Mouse (Mus musculus): ENCODE data around the gene Zfp386.

The Zfp386 gene

DNA sequence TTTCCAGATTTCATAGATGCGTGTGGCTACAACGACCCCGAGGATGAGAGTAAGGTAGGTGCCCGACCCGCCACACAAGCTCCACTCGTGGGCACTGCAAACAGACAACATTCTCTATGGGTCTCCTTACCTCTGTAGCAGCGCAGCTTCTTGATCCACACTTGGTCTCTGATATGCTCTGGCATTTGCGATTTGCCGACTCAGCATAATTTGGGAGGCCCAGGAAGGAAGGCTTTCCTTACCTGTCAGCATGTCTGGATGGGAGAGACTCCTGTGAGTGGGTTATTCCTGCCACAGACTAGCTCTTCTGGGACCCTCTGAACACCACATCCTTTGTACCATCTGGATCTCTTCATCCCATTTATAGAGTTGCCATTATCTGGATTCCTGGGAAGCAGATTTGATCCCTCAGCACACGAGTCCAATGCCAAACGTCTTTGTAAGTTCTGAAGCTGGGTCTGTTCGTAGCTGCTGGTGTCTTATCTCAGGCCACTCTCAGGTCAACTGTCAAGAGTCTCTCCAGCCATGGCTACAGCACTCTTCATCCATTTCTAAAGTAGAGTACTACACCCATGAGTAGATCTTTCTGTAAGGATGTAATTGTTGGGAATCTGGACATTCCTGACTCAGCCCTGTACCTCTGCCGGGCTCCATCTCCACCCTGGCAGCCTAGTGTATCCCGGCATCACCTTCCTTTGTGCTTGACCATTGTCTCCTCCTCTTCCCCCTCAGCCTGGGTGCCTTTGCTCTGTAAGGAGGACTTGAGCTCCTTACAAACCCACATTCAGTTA is 47.4 kb downstream of the Zfp386 start:
- DNase-seq (ENCODE audit: low read depth), result no peak

DNA sequence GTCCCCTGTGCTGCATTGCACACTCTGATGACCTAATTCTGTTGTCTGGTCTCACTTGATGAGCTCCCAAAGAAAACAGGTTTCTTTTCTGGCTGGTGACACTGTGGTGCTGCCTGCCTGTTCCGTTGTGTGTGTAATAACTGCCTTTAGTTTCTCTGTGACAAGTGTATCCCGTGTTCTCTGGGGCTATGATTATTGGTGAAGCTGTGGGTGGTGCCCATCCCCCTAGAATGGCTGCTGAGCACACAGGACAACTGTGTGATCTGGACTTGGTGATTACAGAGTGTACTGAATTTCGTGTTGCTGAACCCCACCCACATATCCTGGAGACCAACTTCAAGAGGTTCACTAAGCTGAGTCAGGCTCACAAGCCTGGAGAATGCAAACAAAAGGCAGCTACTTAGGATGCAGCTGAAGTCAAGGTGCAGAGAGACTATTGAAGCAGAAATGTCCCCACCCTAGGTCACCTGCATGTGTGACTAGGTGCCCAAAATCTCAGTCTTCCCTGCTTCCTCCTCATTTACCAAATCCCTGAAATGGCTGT is 48.9 kb downstream of the Zfp386 start:
- DNase-seq (ENCODE audit: low read depth), result no peak

DNA sequence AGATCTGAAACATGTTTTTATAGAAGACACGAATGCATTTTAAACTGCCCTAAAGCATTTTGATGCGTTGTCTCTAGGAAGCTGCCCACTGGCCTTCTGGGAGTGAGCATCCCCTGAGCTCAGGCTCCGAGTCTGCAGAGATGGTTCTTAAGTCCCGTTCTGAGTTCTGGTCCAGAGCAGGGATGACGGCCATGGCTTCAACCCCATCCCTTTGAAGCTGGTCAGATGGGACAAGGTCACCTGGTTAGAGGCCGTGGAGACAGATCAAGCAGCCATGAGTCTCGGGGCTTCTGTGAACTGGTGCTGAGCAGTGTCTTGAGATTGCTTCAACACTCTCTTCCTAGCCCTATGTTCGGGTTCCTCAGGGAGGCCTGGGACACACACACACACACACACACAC is 49.6 kb downstream of the Zfp386 start:
- DNase-seq (ENCODE audit: low read depth), result no peak

DNA sequence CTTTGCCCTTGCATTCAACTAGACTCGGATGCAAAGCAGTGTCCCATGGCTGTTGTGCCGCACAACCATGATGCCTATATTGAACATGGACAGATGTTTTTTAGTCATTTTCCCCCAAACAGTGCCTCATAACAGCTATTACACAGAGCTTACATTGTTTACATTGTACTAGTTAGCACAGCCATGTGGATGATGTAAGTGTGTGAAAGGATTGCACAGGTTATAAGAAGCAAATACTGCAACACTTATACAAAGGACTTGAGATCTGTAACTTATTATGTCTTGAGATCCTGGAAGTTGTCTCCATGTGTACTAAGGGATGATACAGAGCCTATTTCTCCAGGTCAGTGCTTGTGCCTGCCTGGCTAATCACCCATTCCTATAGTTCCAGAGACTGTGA is 54.4 kb downstream of the Zfp386 start:
- no peak for DNase-seq (ENCODE audit: low read depth)

- no peak for DNase-seq (ENCODE audit: low read depth)
Measured at GRCm38 (mm10) chr12:116109451-116110353, 62.2 kb downstream of the Zfp386 start.

DNA sequence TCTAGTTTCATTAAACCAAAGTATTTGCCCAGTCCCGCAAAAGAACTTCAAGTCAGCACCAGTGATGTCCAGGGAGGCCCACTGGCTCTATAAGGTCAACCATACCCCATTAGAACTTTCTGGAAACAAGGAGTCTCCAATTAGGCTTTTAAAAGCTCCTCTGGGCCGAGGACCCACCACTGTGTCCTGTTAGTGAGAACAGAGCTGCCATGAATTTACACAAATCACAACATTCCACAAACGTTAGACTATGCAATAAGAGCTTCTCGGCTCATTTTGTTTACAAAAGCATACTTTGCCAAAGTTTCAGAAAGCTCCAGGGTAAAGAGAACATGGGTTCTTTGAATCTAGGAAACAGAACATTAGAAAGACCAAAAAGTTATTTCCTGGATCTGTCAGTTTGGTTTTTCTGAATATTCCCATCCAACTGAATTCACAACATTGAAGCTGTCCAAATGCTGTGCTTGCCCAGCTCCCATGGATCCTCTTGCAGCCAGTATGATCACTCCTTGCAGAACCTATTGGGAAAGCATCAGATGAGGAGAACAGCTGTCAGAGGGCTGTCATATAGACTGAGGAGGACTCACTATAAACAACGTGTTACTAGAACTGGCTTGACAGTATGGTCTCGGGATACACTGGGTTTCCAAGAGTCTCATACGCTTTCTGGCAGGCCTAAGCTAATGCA is 63.6 kb downstream of the Zfp386 start:
- DNase-seq (ENCODE audit: low read depth), result no peak
